Mouse (Mus musculus) heart, postnatal 0 days (tissue): ENCODE results near the gene Gm2115.

Source experiments
- CTCF ChIP-seq: IDR thresholded peaks from 2 replicates; pipeline ENCODE4 v1.5.1; 2016; ENCODE audit warnings: antibody characterized with exemption, control low read depth, low read depth
- EP300 ChIP-seq: IDR thresholded peaks from 2 replicates; pipeline ENCODE4 v1.6.1; 2016; ENCODE audit warnings: antibody characterized with exemption, low read depth

DNA sequence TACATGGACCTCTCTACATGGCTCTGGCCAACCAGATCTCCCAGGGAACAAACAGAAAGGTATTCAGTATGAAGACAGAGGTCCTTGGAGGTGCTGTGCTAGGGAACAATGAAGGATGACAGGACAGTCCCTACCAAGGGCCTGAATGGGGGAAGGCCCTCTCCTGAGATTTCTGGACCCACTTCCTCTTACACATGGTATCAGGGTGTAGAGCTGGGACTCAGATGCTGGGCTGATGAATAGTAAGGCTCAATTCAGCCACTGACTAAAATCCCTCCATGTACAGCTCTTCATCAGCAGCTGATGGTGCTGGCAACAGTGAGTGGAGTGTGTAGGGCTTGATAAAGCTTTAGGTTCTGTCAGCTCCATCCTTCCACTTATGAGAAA is 66.2 kb downstream of the Gm2115 start:
- TF ChIP-seq CTCF (no peak), EP300 (no peak)
